Mouse (Mus musculus) kidney, embryonic 15.5 days (tissue): ENCODE measurements at regions not wholly inside any gene's neighbourhood (a gene's known extent, or its start where the extent isn't known, plus 50 kb on each side); places are given as distances from the start of the nearest gene placed in this dataset.

Experiments used
- ATAC-seq: fragments of 200-750 bp; cut with Nextera tagmentation; replicated peaks from 2 replicates; pipeline ENCODE4 v1.8.0; 2017; ENCODE audit warnings: moderate TSS enrichment; ENCODE audit not compliant: low FRiP score
- H3K27ac ChIP-seq: fragments of 300-500 bp; sonication (generic); 2 replicates; pipeline ENCODE4 v1.5.1; 2015; ENCODE audit warnings: mild to moderate bottlenecking, inconsistent platforms
- H3K27me3 ChIP-seq: fragments of 300-500 bp; sonication (generic); 2 replicates; pipeline ENCODE4 v1.6.1; 2015; ENCODE audit warnings: inconsistent platforms
- H3K36me3 ChIP-seq: fragments of 300-500 bp; sonication (generic); 2 replicates; pipeline ENCODE4 v1.6.1; 2015; ENCODE audit warnings: inconsistent platforms
- H3K4me1 ChIP-seq: fragments of 300-500 bp; sonication (generic); 2 replicates; pipeline ENCODE4 v1.6.1; 2015; ENCODE audit warnings: inconsistent platforms
- H3K4me2 ChIP-seq: fragments of 300-500 bp; sonication (generic); 2 replicates; pipeline ENCODE4 v1.6.1; 2015; ENCODE audit warnings: moderate library complexity, mild to moderate bottlenecking, inconsistent platforms
- H3K4me3 ChIP-seq: fragments of 300-500 bp; sonication (generic); replicated peaks from 2 replicates; pipeline ENCODE4 v1.5.1; 2015; ENCODE audit warnings: mild to moderate bottlenecking, inconsistent platforms
- H3K9ac ChIP-seq: fragments of 300-500 bp; sonication (generic); 2 replicates; pipeline ENCODE4 v1.6.1; 2015; ENCODE audit warnings: mild to moderate bottlenecking, inconsistent platforms
- H3K9me3 ChIP-seq: fragments of 300-500 bp; sonication (generic); replicated peaks from 2 replicates; pipeline ENCODE4 v1.6.1; 2016; ENCODE audit warnings: inconsistent platforms
- WGBS: fragments of 180-500 bp; shearing (Covaris S2); methylation state at CpG from one replicate; pipeline ENCODE4 v1.1.7; 2015; ENCODE audit warnings: mixed read lengths; 5-methylcytosine and 5-hydroxymethylcytosine counted together

- Histone ChIP-seq H3K27ac (no peak overlapping the region), H3K4me3 (no peak overlapping the region), H3K36me3 (no peaks in the 10 kb centered on the region), H3K27me3 (no peaks in the 10 kb centered on the region), H3K4me1 (peaks cover 16% of the 10 kb centered on the region), H3K4me2 (no peak overlapping the region), H3K9me3 (no peaks in the 10 kb centered on the region), H3K9ac (no peak overlapping the region)
- ATAC-seq, result no peak
- WGBS, result 57% methylated on average over 14 of the region's 14 CpGs
Measured at GRCm38 (mm10) chr14:33729115-33729884, 140.3 kb downstream of the Ptpn20 start.

DNA sequence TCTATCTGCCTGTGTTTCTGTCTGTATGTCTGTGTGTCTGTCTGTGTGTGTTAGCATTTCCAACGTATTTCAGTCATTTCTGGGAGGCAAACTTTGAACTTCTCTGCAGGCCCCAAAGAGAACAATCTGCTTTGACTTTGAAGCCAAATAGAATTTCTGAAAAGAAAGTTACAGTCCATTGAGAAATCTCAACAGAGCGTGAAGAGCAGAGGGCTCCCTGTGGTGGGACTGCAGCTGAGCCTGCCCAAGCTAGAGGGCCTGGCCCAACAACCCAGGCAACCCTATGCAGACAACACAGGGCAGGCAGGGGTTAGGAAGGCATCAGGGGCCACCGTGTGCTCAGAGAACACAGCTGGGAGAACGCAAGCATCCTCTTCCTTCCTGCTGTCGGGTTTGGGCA, 143.7 kb downstream of the Ptpn20 start:
- peaks cover 11% of the 10 kb centered on the region for H3K4me1 ChIP-seq
- peak; percentile 74 for ATAC-seq
- no peak overlapping the region for H3K4me3 ChIP-seq
- H3K4me2 ChIP-seq, result no peak overlapping the region
- H3K27me3 ChIP-seq, result no peaks in the 10 kb centered on the region
- no peak overlapping the region for H3K27ac ChIP-seq
- WGBS, result 39% methylated on average over 5 of the region's 5 CpGs
- H3K9me3 ChIP-seq, result no peaks in the 10 kb centered on the region
- no peaks in the 10 kb centered on the region for H3K36me3 ChIP-seq
- no peak overlapping the region for H3K9ac ChIP-seq

GRCm38 (mm10) chr14:33734446-33735043, 145.5 kb downstream of the Ptpn20 start:
- Histone ChIP-seq H3K4me2 (no peak overlapping the region), H3K27me3 (no peaks in the 10 kb centered on the region), H3K27ac (no peak overlapping the region), H3K36me3 (no peaks in the 10 kb centered on the region), H3K4me1 (peaks cover 8% of the 10 kb centered on the region), H3K9ac (no peak overlapping the region), H3K9me3 (no peaks in the 10 kb centered on the region), H3K4me3 (no peak overlapping the region)
- WGBS, result 76% methylated on average over 5 of the region's 5 CpGs
- no peak for ATAC-seq

- no peak overlapping the region for H3K4me2 ChIP-seq
- no peak overlapping the region for H3K27ac ChIP-seq
- no peaks in the 10 kb centered on the region for H3K27me3 ChIP-seq
- no peak for ATAC-seq
- WGBS, result 74% methylated on average over 3 of the region's 3 CpGs
- no peak overlapping the region for H3K9ac ChIP-seq
- no peak overlapping the region for H3K4me3 ChIP-seq
- peaks cover 8% of the 10 kb centered on the region for H3K4me1 ChIP-seq
- H3K36me3 ChIP-seq, result no peaks in the 10 kb centered on the region
- no peaks in the 10 kb centered on the region for H3K9me3 ChIP-seq
Measured at GRCm38 (mm10) chr14:33735653-33736052, 146.6 kb downstream of the Ptpn20 start.

DNA sequence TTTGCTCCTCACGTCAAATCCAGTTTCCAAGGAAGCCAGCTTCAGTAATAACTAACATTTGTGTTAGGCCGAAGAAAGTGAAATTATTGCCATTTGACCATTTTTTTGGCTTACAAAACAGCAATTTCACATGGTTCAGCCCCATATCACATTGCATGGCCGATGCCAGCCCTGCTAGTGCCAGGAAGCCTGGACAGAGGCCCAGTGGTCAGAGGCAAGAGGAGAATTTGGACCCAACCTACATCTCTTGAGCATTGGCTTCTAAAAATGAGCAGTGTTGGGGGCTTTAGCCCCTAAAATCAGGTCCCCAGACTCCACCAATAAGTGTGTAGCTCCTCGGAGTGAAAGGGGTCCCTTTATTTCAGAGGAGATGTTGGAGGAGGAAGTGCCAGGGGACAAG, 157.2 kb downstream of the Ptpn20 start:
- H3K4me1 ChIP-seq, result no peaks in the 10 kb centered on the region
- no peak overlapping the region for H3K27ac ChIP-seq
- no peaks in the 10 kb centered on the region for H3K36me3 ChIP-seq
- no peak overlapping the region for H3K4me2 ChIP-seq
- H3K9ac ChIP-seq, result no peak overlapping the region
- H3K27me3 ChIP-seq, result no peaks in the 10 kb centered on the region
- WGBS, result 88% methylated on average over 4 of the region's 4 CpGs
- no peaks in the 10 kb centered on the region for H3K9me3 ChIP-seq
- H3K4me3 ChIP-seq, result no peak overlapping the region
- ATAC-seq, result no peak

DNA sequence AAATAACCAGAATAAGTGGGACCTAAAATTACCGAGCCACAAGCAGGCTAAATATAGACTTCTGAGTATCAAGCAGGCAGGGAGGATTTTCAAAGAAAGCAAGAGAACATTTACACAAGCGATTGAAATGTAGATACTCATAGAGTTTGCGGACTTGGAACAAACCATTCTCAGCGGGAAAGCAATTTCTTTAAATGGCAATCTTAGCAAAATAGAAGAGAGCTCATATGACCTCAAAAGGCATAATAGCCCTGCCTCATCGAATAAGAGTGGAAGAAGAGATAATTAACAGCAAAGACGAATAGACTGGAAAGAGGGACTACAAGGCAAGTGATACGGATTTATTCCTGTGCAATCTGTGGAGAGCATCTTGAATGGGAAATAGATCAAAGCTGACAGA, 163.7 kb upstream of the Gdf10 start:
- no peaks in the 10 kb centered on the region for H3K27me3 ChIP-seq
- H3K9ac ChIP-seq, result no peak overlapping the region
- no peak for ATAC-seq
- H3K36me3 ChIP-seq, result no peaks in the 10 kb centered on the region
- H3K27ac ChIP-seq, result no peak overlapping the region
- no peak overlapping the region for H3K4me2 ChIP-seq
- H3K4me3 ChIP-seq, result no peak overlapping the region
- H3K9me3 ChIP-seq, result 0 out of 2 replicates have a peak, but pooled peaks cover 5% of the 10 kb centered on the region
- 67% methylated on average over 7 of the region's 7 CpGs for WGBS
- no peaks in the 10 kb centered on the region for H3K4me1 ChIP-seq

- no peak overlapping the region for H3K4me2 ChIP-seq
- 44% methylated on average over 3 of the region's 3 CpGs for WGBS
Measured at GRCm38 (mm10) chr14:33763641-33764046, 159.7 kb upstream of the Gdf10 start.

GRCm38 (mm10) chr14:33765767-33766166, 157.6 kb upstream of the Gdf10 start:
- no peak overlapping the region for H3K27ac ChIP-seq
- no peak overlapping the region for H3K9ac ChIP-seq
- no peaks in the 10 kb centered on the region for H3K4me1 ChIP-seq
- ATAC-seq, result no peak
- no peaks in the 10 kb centered on the region for H3K9me3 ChIP-seq
- no peaks in the 10 kb centered on the region for H3K27me3 ChIP-seq
- H3K4me3 ChIP-seq, result no peak overlapping the region
- no peak overlapping the region for H3K4me2 ChIP-seq
- H3K36me3 ChIP-seq, result no peaks in the 10 kb centered on the region
- 65% methylated on average over 1 of the region's 1 CpGs for WGBS

More at GRCm38 (mm10) chr14:33763641-33764046, 159.7 kb upstream of the Gdf10 start:
- H3K27ac ChIP-seq, result no peak overlapping the region
- no peaks in the 10 kb centered on the region for H3K4me1 ChIP-seq
- no peak overlapping the region for H3K9ac ChIP-seq
- H3K27me3 ChIP-seq, result no peaks in the 10 kb centered on the region
- no peak for ATAC-seq
- no peaks in the 10 kb centered on the region for H3K9me3 ChIP-seq
- H3K36me3 ChIP-seq, result no peaks in the 10 kb centered on the region
- no peak overlapping the region for H3K4me3 ChIP-seq

DNA sequence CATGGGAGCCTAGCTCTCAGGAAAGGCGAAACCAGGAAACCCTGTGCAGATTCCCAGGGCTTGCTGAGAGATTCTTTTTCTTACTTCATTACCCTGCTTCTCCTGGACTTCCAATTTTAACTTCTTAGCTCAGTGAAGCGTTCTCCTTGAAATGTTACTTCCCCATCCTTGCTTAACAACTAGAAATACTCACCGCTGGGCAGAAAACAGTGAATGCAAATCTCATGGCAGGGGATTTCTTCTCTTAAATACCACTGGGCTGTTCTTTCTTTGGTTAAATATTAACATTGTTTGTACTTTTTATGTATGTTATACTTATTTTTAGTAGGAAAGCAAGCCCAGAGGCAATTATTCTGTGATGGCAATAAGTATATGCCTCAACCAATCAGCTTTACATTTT, 151.0 kb upstream of the Gdf10 start:
- no peak for ATAC-seq
- 73% methylated on average over 3 of the region's 3 CpGs for WGBS
- Histone ChIP-seq H3K4me3 (no peak overlapping the region), H3K27me3 (no peaks in the 10 kb centered on the region), H3K27ac (peak overlapping the region; percentile 54; the same call in 1 of the 2 replicates), H3K4me2 (no peak overlapping the region), H3K9me3 (no peaks in the 10 kb centered on the region), H3K4me1 (no peaks in the 10 kb centered on the region), H3K36me3 (no peaks in the 10 kb centered on the region), H3K9ac (no peak overlapping the region)

GRCm38 (mm10) chr14:33789556-33789955, 133.8 kb upstream of the Gdf10 start:
- WGBS, result 28% methylated on average over 2 of the region's 2 CpGs
- Histone ChIP-seq H3K27ac (peak overlapping the region; percentile 45; the same call in 1 of the 2 replicates), H3K4me3 (no peak overlapping the region), H3K9ac (no peak overlapping the region), H3K27me3 (0 out of 2 replicates have a peak, but pooled peaks cover 4% of the 10 kb centered on the region), H3K36me3 (no peaks in the 10 kb centered on the region), H3K4me2 (no peak overlapping the region), H3K9me3 (no peaks in the 10 kb centered on the region), H3K4me1 (peaks cover 16% of the 10 kb centered on the region)
- ATAC-seq, result peak; percentile 74

DNA sequence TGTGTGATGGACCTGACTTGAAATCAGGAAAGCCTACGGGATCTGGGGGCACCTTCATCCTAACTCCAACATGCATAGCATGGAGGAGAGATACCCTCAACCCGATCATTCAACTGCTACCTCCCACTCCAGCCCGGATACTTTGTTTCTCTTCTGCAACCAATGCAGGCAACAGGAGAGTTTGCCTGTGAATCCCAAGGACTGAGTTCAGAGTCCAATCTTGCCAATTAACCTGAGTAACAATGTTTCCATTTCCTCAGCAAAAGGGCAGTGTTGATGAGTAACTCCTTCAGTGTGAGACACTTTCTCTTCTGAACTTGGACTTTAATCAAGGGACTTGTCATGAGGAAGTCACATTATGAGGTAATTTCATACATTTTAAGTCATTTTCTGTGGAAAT, 129.1 kb upstream of the Gdf10 start:
- ATAC-seq, result no peak
- H3K4me3 ChIP-seq, result no peak overlapping the region
- no peak overlapping the region for H3K9ac ChIP-seq
- no peaks in the 10 kb centered on the region for H3K9me3 ChIP-seq
- peaks cover 18% of the 10 kb centered on the region for H3K4me1 ChIP-seq
- 33% methylated on average over 3 of the region's 3 CpGs for WGBS
- no peak overlapping the region for H3K4me2 ChIP-seq
- H3K27me3 ChIP-seq, result peaks cover 21% of the 10 kb centered on the region; the same call in 1 of the 2 replicates
- no peaks in the 10 kb centered on the region for H3K36me3 ChIP-seq
- H3K27ac ChIP-seq, result no peak overlapping the region; the same call in 1 of the 2 replicates

DNA sequence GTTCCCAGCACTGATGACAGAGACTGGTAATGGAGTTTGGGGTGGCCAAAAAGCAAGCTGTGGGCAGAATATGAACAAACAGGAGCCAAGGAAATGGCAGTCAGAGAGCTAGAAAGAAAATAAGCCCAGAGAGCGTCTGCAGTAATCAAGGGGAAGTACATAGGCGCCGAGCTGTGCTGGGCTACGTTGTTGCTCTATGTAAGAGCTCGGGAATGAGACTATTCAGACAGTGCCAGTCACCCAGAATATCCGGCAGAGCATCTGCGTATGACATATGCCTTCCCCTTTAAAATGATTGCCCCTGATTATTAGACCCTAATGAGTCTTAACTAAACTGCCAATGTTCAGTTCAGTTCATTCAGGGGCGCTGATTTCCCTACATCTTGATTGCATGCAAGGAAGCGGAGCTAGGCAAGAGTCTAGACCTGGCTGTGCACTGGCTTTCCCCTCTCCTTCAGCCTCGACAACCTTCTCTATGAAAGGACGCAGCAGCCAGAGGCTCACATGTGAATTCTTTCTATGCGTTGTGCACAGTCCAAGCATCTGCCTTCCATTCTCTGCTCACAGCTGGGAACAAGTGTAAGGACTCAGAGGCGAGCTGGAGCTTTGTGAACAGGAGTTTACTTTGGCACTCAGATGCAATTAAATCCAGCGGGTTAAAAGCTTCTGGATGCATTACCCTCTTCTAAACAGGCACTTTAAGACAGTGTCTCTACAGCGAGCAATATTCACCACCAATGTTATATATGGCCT, 125.7 kb upstream of the Gdf10 start:
- H3K9ac ChIP-seq, result no peak overlapping the region
- H3K36me3 ChIP-seq, result no peaks in the 10 kb centered on the region
- WGBS, result 65% methylated on average over 15 of the region's 15 CpGs
- peaks cover 8% of the 10 kb centered on the region; the same call in 1 of the 2 replicates for H3K4me1 ChIP-seq
- H3K9me3 ChIP-seq, result no peaks in the 10 kb centered on the region
- no peak overlapping the region for H3K4me2 ChIP-seq
- H3K4me3 ChIP-seq, result no peak overlapping the region
- peaks cover 35% of the 10 kb centered on the region for H3K27me3 ChIP-seq
- no peak overlapping the region for H3K27ac ChIP-seq
- ATAC-seq, result no peak
